Mouse (Mus musculus): ENCODE measurements at regions not wholly inside any gene's neighbourhood (a gene's known extent, or its start where the extent isn't known, plus 50 kb on each side); places are given as distances from the start of the nearest gene placed in this dataset.

- TF ChIP-seq EP300 (IDR thresholded peaks at IDR 0.05; ENCODE audit: low read depth), result no peak
- TF ChIP-seq CTCF (IDR thresholded peaks at IDR 0.05; ENCODE audit: low read depth), result no peak
Observed at GRCm38 (mm10) chr7:115407889-115408288, 630.7 kb downstream of the Sox6 start.
